Comparison of ENCODE assay signal across 23 mouse cellular contexts in the genomic region with DNA sequence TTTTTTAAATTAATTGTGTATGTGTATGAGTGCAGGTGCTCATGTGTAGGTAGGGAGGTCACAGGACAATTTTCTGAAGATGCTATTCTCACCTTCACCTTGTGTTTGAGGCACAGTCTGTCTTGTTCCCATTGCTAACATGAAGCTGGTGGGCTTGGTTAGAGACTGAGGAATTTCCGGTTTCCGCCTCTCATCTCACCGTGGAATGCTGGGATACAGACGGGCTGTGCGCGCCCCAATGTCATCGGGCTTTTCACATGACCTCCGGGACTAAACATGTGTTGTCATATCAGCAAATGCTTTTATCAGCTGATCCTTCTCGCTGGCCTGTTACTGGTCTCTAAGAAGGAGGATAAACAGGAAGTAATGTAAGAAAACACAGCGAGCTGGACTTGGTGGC. TPM values are rescaled to one million over a fixed set of nuclear protein-coding genes. Genes with fewer than 3 reads are reported as not detected.
DNase-seq lines count a peak whose midpoint lies in the region; ATAC-seq and TF ChIP-seq lines count a peak whose summit lies in the region.
"Had no signal": no experiment of that assay in that cellular context is flagged by ENCODE, and none has a peak within 500 bp of the region (broad histone marks: within the 10 kb centered on the region; RNA-seq: fewer than 3 reads in every experiment).

No protein-coding gene starts in this region.

- H3K9ac ChIP-seq in ES-Bruce4 (ENCODE audit: low read depth, poor library complexity, severe bottlenecking) (no peak overlapping the region), ES-E14 (ENCODE audit: insufficient read depth, low read depth, low read length, poor library complexity, severe bottlenecking) (no peak overlapping the region)
- H3K9ac ChIP-seq: embryonic facial prominence, embryonic 13.5 days; embryonic facial prominence, embryonic 15.5 days; forebrain, embryonic 13.5 days; forebrain, embryonic 15.5 days; forebrain, postnatal 0 days had no signal

- H3K9me3 ChIP-seq in ES-Bruce4 (replicated peaks; ENCODE audit: control insufficient read depth, insufficient read depth, low read length, poor library complexity, severe bottlenecking) (no peaks in the 10 kb centered on the region), ES-E14 (ENCODE audit: control insufficient read depth, insufficient read depth, low read depth, low read length) (no peaks in the 10 kb centered on the region)
- H3K9me3 ChIP-seq: embryonic facial prominence, embryonic 13.5 days; embryonic facial prominence, embryonic 15.5 days; forebrain, embryonic 13.5 days; forebrain, embryonic 15.5 days had no signal

- in situ Hi-C loops in ES-E14 (cut with MboI; ENCODE audit: low sequenced_read_pairs in 2 of 2, unreplicated experiment in 2 of 2): no loop called here

- TF ChIP-seq POLR2A in testis, adult 2 months (IDR thresholded peaks at IDR 0.05; ENCODE audit: control insufficient read depth, low read depth, low read length): no peak
- TF ChIP-seq POLR2A in ES-Bruce4 (IDR thresholded peaks at IDR 0.05; ENCODE audit: insufficient read depth, low read length): no peak

- ATAC-seq in erythroid progenitor cell, adult 5-6 weeks (replicated peaks; ENCODE audit: low FRiP score, poor library complexity, severe bottlenecking): no peak
- ATAC-seq: forebrain, embryonic 13.5 days; forebrain, embryonic 15.5 days; forebrain, postnatal 0 days had no signal

- DNase-seq in testis, postnatal 14 days (ENCODE audit: low spot score): no peak
- DNase-seq in ES-E14 (ENCODE audit: low read depth, low spot score): no peak
- peak; percentile 53 for DNase-seq in ZHBTc4 (ENCODE audit: low read depth, low spot score)
- no peak for DNase-seq in adrenal gland, adult 8-10 months
- DNase-seq in urinary bladder, postnatal 36 days (ENCODE audit: low spot score in 2 of 2): no peak
- DNase-seq: adrenal gland, adult 2 months; adrenal gland, postnatal 14 days; adrenal gland, postnatal 36 days; cerebellum, adult 11-12 months; cerebellum, adult 2 months; cerebellum, adult 9-10 months; cerebellum, postnatal 10 days; cerebellum, postnatal 36 days; embryo, embryonic 11 days; forebrain, postnatal 0 days had no signal

- TF ChIP-seq EP300 in ES-Bruce4 (IDR thresholded peaks at IDR 0.05; ENCODE audit: insufficient read depth, low read depth, low read length): no peak

- no peaks in the 10 kb centered on the region for H3K36me3 ChIP-seq in testis, adult 2 months (ENCODE audit: control insufficient read depth, insufficient read depth, low read length)
- no peaks in the 10 kb centered on the region for H3K36me3 ChIP-seq in ES-Bruce4 (ENCODE audit: control insufficient read depth, insufficient read depth, low read length, poor library complexity, severe bottlenecking)
- H3K36me3 ChIP-seq in ES-E14 (ENCODE audit: control insufficient read depth, insufficient read depth, low read length, poor library complexity, severe bottlenecking): no peaks in the 10 kb centered on the region
- H3K36me3 ChIP-seq: embryonic facial prominence, embryonic 13.5 days; embryonic facial prominence, embryonic 15.5 days; forebrain, embryonic 15.5 days had no signal

- no peak for TF ChIP-seq CTCF in testis, adult 2 months (IDR thresholded peaks at IDR 0.05; ENCODE audit: control insufficient read depth, insufficient read depth, insufficient replicate concordance, low read depth, low read length)
- no peak for TF ChIP-seq CTCF in ES-Bruce4 (IDR thresholded peaks at IDR 0.05; ENCODE audit: low read depth, low read length)

- H3K27ac ChIP-seq in testis, adult 2 months (ENCODE audit: control insufficient read depth, insufficient read depth, low read depth, low read length): no peak overlapping the region
- H3K27ac ChIP-seq in ES-Bruce4 (ENCODE audit: insufficient read depth, low read length) (no peak overlapping the region), ES-E14 (ENCODE audit: insufficient read depth, low read depth, low read length, poor library complexity, severe bottlenecking) (no peak overlapping the region)
- H3K27ac ChIP-seq: embryonic facial prominence, embryonic 13.5 days; embryonic facial prominence, embryonic 15.5 days; forebrain, embryonic 13.5 days; forebrain, embryonic 15.5 days had no signal

- H3K4me1 ChIP-seq in testis, adult 2 months (ENCODE audit: control insufficient read depth, insufficient read depth, low read length): peaks cover 2% of the 10 kb centered on the region; the same call in 1 of the 2 replicates
- H3K4me1 ChIP-seq in ES-Bruce4 (ENCODE audit: control insufficient read depth, insufficient read depth, low read length): no peaks in the 10 kb centered on the region
- peaks cover 2 to 7% of the 10 kb centered on the region in 2 experiments; a peak in 3 of 4 replicates for H3K4me1 ChIP-seq in ES-E14 (ENCODE audit: control insufficient read depth in 2 of 2, insufficient read depth in 2 of 2, low read length in 2 of 2, poor library complexity in 1 of 2)
- H3K4me1 ChIP-seq: embryonic facial prominence, embryonic 15.5 days; forebrain, embryonic 13.5 days had no signal

- H3K27me3 ChIP-seq in testis, adult 2 months (ENCODE audit: control insufficient read depth, insufficient read depth, low read length): no peaks in the 10 kb centered on the region
- H3K27me3 ChIP-seq in ES-Bruce4 (ENCODE audit: control insufficient read depth, insufficient read depth, low read length, poor library complexity, severe bottlenecking): no peaks in the 10 kb centered on the region
- H3K27me3 ChIP-seq: forebrain, embryonic 13.5 days; forebrain, embryonic 15.5 days had no signal

- peak overlapping the region; percentile 71 for H3K4me3 ChIP-seq in testis, adult 2 months (ENCODE audit: control insufficient read depth, low read depth, low read length)
- H3K4me3 ChIP-seq in ES-Bruce4 (ENCODE audit: low read depth, low read length): peak overlapping the region; percentile 21; the same call in 1 of the 2 replicates
- H3K4me3 ChIP-seq in ES-E14 (ENCODE audit: insufficient read depth in 1 of 2, low read depth in 1 of 2, low read length in 2 of 2, poor library complexity in 1 of 2, severe bottlenecking in 1 of 2): peak overlapping the region; percentile 7 to 21; a peak in 3 of 4 replicates
- H3K4me3 ChIP-seq: embryonic facial prominence, embryonic 13.5 days; embryonic facial prominence, embryonic 15.5 days; erythroblast, embryonic 14.5 days; forebrain, embryonic 13.5 days; forebrain, embryonic 15.5 days had no signal

TF ChIP-seq in ES-E14, 5 proteins besides CTCF, POLR2A, EP300 and RAD21:
- TF ChIP-seq CHD2 (IDR thresholded peaks at IDR 0.05; ENCODE audit: low read depth, low read length): no peak
- no peak for TF ChIP-seq ZNF384 (IDR thresholded peaks at IDR 0.05; ENCODE audit: low read depth, low read length)
- no peak for TF ChIP-seq HCFC1 (IDR thresholded peaks at IDR 0.05; ENCODE audit: borderline replicate concordance, insufficient read depth, low read length)
- no peak for TF ChIP-seq MAFK (IDR thresholded peaks at IDR 0.05; ENCODE audit: insufficient read depth, low read depth, low read length)
- TF ChIP-seq ZC3H11A (IDR thresholded peaks at IDR 0.05; ENCODE audit: borderline replicate concordance, low read depth, low read length): no peak

RNA-seq across cellular contexts. Expression of gene Jade2, which starts 42.2 kb away (rescaled TPM):
- polyA plus RNA-seq in testis, adult 2 months (2012; rRNA removed): 2.9 and 3.4 TPM in 2 replicates
- polyA plus RNA-seq in ES-Bruce4 (2011; ENCODE audit: insufficient read depth, insufficient read length, low read depth, missing spikeins): 9.6 and 10.1 TPM in 2 replicates
- total RNA-seq in ES-E14 (2012; rRNA removed): 11.5 and 11.8 TPM in 2 replicates
- total RNA-seq in adrenal gland, adult 8-10 months (2022): 10 to 100 TPM; 21.1 to 36.2 (median 30.3) TPM
- total RNA-seq in erythroid progenitor cell, adult 5-6 weeks (2015; ENCODE audit: low replicate concordance): 4.3 and 4.6 TPM in 2 replicates
- total RNA-seq in erythroid progenitor cell, adult 5-6 weeks (2017; ENCODE audit: low replicate concordance): 5.6 and 5.9 TPM in 2 replicates

Comparison
In these comparisons a context has a peak if more than half of its experiments do, and no peak if none do; other contexts are left out.
1. H3K4me3 ChIP-seq: peak in every context shown above with its lines; median percentile 71 in testis, adult 2 months; 21 in ES-Bruce4; 14 in ES-E14.